In genomic region chr2:131209969-131210792, GRCm38 (mm10) we compare ENCODE assay signal across 1 mouse cellular context.
TF ChIP-seq lines count a peak whose summit lies in the region.

No protein-coding gene starts in this region.

TF ChIP-seq in MEL, 35 proteins besides CTCF, POLR2A, EP300 and RAD21 (continued from another document):
- TF ChIP-seq TCF12 (IDR thresholded peaks at IDR 0.05; ENCODE audit: low read depth, low read length) (no peak), ZC3H11A (IDR thresholded peaks at IDR 0.05; ENCODE audit: low read depth, low read length) (no peak; the same call in 1 of the 2 replicates), CHD2 (IDR thresholded peaks at IDR 0.05; ENCODE audit: low read length) (no peak), MYC (IDR thresholded peaks at IDR 0.05; ENCODE audit: low read depth, low read length) (no peak; the same call in 1 of the 2 replicates), MAX (IDR thresholded peaks at IDR 0.05; ENCODE audit: low read length) (no peak; the same call in none of the 2 replicates), NRF1 (IDR thresholded peaks at IDR 0.05; ENCODE audit: insufficient read depth, low read depth, low read length, poor library complexity, severe bottlenecking) (0 out of 2 replicates have a peak, but pooled peaks have one; percentile 20), USF2 (IDR thresholded peaks at IDR 0.05; ENCODE audit: borderline replicate concordance in 1 of 2, insufficient read depth in 1 of 2, low read depth in 1 of 2, low read length in 2 of 2) (no peak), POLR2AphosphoS5 (IDR thresholded peaks at IDR 0.05; ENCODE audit: borderline replicate concordance, low read depth, low read length) (no peak), TAL1 (IDR thresholded peaks at IDR 0.05; ENCODE audit: low read length) (no peak), MAZ (IDR thresholded peaks at IDR 0.05; ENCODE audit: low read depth, low read length) (0 out of 2 replicates have a peak, but pooled peaks have one; percentile 43), GATA1 (IDR thresholded peaks at IDR 0.05; ENCODE audit: low read depth, low read length) (no peak), HCFC1 (IDR thresholded peaks at IDR 0.05; ENCODE audit: low read depth, low read length) (peak; percentile 97), ZMIZ1 (IDR thresholded peaks at IDR 0.05; ENCODE audit: low read depth, low read length) (no peak), USF1 (IDR thresholded peaks at IDR 0.05; ENCODE audit: low read depth, low read length) (no peak), UBTF (IDR thresholded peaks at IDR 0.05; ENCODE audit: borderline replicate concordance, insufficient read depth, low read depth, low read length) (no peak), CHD1 (IDR thresholded peaks at IDR 0.05; ENCODE audit: low read depth, low read length) (no peak), ELF1 (IDR thresholded peaks at IDR 0.05; ENCODE audit: low read depth, low read length) (peak; percentile 65; the same call in 1 of the 2 replicates), KAT2A (conservative IDR thresholded peaks at IDR 0.05; ENCODE audit: low read depth, low read length) (peak; percentile 86), BHLHE40 (IDR thresholded peaks at IDR 0.05; ENCODE audit: borderline replicate concordance, low read depth, low read length) (no peak), SMC3 (IDR thresholded peaks at IDR 0.05; ENCODE audit: low read depth, low read length) (peak; percentile 64), MEF2A (IDR thresholded peaks at IDR 0.05; ENCODE audit: extremely low read depth, insufficient replicate concordance, low read depth, low read length, poor library complexity, severe bottlenecking) (no peak), ZNF384 (IDR thresholded peaks at IDR 0.05; ENCODE audit: low read depth, low read length) (no peak), SIN3A (IDR thresholded peaks at IDR 0.05; ENCODE audit: low read length) (peak; percentile 91), GABPA (IDR thresholded peaks at IDR 0.05; ENCODE audit: low read depth, low read length) (no peak), ZKSCAN1 (IDR thresholded peaks at IDR 0.05; ENCODE audit: low read depth, low read length) (no peak), NELFE (IDR thresholded peaks at IDR 0.05; ENCODE audit: low read depth, low read length) (peak; percentile 56), RCOR1 (IDR thresholded peaks at IDR 0.05; ENCODE audit: low read depth, low read length) (0 out of 2 replicates have a peak, but pooled peaks have one; percentile 11), POLR2AphosphoS2 (IDR thresholded peaks at IDR 0.05; ENCODE audit: low read length) (peak; percentile 49; the same call in 1 of the 2 replicates), JUND (IDR thresholded peaks at IDR 0.05; ENCODE audit: low read depth, low read length) (no peak)
